Mouse (Mus musculus) brain, adult 2 months (tissue): ENCODE results near the gene Jmjd1c.

ENCODE experiments used
- DNase-seq: peaks from one replicate; pipeline ENCODE4 v3.0.0; 2011; ENCODE audit warnings: low read depth, low spot score

Gene Jmjd1c

DNA sequence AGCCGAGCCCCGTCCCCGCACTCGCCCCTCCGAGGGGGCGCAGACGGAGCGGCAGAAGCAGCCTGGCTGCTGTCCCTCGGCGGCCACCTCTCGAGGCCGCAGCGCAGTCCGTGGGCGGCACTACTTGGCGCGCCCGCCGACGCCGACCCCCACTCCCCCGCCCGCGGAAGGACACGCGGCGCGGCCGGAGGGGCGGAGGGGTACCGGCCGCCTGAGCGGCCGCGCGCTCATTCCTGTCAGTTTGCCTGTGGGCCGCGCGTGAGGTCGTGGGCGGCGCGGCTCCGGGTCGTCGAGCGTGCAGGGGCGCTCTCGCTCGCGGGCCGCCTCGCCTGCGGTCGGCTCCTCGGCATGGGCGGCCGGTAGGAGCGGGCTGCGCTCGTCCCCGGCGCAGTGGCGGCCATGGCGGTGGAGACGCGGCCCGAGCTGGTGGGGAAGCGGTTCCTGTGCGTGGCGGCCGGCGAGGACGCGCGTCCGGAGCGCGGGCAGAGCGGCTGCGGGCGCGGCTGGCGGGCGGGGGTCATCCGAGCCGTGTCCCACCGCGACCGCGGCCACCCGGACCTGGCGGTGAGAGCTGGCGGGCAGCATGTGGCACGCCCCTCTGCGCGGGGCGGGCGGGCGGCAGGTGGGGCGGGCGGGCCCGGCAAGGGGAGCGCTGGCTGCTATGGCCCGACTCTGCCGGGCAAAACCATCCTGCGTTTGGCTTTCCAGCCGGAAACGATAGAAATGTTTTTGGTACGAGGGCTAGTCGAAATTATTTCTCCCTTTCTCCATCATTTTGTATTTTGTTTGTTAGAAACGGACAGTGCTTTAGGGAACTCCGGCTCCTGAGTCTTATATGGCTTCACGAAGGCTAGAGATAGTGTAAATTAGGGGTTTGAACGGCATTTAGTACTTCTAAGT is 31.2 kb downstream of the Jmjd1c start:
- peak; percentile 50 for DNase-seq

DNA sequence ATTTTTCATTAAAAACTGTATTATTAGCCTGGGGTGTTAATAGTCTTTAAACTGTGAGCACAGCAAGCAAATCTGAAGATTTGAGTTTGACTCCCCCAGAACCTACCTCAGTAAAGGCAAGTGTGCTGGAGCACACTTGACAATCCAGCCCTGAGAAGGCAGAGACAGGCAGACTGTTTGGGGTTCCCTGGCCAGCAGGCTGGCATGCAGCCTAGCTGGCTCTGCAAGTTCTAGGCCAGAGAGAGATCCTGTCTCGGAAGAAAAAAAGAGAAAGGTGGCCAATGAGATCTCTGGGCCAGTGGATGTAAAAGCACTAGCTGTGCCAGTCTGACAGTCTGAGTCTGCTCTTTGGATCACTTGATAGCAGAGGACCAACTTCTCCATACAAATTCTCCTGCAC is 33.6 kb downstream of the Jmjd1c start:
- peak; percentile 86 for DNase-seq

DNA sequence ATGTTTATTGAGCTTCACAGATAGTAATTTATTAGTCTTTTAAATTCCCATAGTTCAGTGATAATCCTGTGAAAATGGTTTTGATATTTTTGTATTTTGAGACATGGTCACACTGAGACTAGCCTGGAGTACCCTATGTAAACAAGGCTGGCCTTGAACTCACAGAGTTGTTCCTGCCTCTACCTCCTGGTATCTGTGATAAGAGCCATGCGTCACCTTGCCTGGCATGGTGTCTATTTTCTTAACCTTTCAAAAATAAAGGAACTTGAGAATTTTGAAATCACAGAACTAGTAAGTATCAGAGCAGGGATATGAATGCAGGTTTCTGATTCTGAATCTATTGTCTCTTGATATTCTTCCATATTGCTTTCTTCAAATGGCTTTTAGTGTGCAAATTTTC is 35.8 kb downstream of the Jmjd1c start:
- no peak for DNase-seq

DNA sequence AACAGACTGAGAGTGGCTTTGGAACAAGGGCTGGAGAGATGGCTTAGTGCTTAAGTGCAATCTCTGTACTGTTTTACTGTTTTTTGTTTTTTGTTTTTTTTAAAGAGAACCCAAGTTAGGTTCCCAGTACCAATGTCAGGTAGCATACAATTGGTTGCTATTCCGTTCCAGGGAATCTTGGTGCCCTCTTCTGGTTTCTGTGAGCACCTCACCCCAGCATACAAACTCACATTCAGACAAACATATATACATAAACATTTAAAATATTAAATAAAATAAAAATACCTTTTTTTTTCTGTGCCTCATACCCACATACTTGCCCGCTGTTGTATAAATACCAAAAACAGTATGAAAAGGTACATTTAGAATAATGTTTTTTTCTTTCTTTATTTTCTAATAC is 38.4 kb downstream of the Jmjd1c start:
- DNase-seq: no peak

DNA sequence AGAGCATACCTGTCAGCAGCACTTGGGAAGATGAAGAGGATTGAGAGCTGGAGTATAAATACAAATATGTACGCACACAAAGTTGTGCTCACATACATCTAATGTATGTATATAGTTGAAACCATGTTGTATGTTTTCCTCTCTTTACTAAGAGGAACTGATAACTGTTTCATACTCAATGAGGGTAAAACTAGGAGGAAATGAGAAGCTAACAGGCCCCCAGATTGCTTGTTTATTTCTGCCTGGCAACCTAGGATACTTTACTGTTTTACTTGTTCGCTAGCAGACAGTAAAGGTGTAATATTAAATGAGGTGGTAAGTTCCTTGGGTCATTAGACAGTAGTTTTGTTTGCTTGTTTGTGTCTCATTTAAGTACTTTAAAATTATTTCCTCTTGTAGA is 41.5 kb downstream of the Jmjd1c start:
- no peak for DNase-seq

DNA sequence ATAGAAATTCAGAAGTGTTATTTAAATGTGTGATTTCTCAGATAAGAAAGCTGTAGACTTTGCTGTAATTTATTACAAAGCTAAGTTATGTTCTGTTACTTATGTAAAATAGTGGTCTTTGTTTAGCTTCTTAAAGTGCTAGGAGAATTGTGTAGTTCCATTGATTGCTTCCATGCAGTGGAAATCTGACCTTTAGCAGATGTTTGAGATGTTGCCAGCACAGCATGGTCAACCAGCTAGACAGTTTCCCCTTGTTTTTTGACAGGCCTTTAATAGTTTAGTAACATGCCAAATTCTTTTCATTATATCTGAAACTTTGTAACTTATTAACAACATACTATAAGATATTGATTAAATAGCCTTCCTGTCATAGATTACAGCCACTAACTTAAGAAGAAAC is 47.7 kb downstream of the Jmjd1c start:
- peak; percentile 62 for DNase-seq

DNA sequence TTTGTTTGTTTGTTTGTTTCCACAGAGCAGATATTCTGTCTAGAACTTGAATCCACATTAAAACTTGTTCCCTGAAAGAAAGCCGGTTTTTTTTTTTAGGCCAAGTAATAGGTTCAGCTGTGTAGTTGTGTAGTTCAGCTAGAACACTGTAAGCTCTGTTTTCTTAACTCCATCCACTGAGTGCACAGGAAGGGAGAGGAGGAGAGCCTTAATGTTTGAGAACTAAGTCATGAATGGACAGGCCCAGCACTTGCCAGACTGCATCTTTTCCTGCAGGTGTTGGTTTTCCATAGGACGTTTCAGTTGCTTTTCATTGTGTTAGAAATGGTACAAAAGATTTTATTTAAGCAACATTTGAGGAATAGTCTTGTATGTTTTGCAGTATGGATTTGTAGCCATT is 48.3 kb downstream of the Jmjd1c start:
- no peak for DNase-seq

DNA sequence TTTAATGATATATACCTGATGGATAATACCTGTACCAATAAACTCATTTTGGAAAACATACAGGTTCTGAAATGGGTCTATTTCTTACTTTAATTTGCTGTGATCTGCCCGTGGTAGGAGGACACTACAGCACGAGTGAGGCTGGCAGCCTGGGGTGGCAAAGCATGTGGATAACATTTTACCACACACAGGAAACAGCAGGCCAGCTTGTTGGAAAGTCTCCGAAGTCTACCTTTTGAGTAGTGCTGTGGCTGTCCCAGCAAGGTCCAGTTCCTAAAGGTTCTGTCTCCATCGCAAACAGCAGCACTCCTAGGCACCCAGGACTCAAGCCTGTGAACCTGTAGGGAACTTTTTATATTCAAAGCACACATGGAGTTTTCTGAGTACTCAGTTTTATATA is 49.7 kb downstream of the Jmjd1c start:
- DNase-seq: no peak

DNA sequence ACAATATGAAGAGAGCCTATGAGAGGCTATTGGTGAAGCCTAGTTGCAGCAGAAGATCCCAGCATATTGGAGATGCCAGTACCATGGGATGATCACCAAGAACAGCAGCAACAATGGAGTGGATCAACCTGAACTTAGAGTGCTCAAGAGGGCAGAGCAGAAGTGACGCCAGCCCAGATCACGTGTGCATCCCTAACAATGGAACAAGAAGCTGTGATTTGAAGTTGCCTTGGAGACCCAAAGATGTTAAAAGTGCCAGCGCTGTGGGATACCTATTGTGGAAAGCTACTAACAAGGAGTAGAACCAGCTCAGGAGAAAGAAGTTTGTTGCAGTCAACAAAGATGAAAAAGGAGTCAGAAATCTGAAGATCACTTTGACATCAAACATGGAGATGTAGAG is 55.8 kb downstream of the Jmjd1c start:
- no peak for DNase-seq

DNA sequence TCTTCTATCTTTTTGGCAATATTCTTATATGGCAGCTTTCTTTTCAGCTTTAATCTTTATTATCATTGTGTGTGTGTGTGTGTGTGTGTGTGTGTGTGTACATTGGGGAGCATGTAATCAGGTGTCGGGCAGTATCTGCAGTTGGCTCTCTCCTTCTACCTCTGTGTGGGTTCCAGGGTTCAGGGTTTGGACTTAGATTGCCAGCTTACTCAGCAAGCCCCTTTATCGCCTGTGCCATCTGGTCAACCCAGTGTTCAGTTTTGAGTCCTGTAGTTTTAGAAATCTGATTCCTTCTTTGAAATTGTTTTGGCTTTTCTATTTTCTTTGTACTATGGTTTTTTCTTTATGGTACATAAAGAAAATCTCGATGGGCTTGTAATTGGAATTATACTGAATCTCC is 58.7 kb downstream of the Jmjd1c start:
- peak; percentile 39 for DNase-seq

DNA sequence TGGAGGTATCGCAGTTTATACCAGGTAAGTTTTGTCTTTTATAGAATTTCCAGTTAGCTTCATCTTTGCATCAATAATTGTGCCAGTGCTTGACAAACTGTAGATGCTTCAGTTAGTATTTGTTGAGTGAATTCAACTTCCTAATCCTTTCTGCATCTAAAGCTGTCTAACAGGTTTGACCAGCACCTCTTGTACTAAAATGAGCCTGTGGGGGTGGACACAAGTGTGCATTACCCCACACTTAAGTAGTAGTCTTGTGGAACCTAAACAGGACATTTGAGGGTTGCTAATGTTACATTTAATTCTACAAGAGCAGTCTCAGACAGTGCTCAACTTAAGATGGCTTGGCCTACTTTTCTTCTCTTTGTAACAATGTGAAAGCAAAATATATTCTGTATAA is 78.1 kb downstream of the Jmjd1c start:
- DNase-seq: no peak

DNA sequence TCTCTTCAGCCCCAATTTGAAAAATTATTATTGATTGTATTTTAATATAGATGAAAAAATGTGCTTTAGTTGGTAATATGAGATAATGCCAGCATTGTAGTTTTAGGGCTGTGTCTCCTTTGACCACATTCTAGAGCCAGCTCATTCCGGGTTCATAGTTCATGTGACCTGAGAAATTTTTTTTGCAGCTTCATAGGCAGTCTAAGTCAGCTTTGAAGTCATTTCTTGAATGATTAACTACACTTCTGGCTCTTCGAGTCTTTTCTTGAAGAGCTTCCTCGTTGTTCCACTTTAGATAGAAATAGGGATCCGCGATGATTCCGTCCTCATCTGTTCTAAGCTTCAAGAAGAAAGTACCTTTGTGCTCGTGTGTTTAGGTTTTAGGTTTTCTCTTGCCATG is 80.1 kb downstream of the Jmjd1c start:
- DNase-seq: no peak

DNA sequence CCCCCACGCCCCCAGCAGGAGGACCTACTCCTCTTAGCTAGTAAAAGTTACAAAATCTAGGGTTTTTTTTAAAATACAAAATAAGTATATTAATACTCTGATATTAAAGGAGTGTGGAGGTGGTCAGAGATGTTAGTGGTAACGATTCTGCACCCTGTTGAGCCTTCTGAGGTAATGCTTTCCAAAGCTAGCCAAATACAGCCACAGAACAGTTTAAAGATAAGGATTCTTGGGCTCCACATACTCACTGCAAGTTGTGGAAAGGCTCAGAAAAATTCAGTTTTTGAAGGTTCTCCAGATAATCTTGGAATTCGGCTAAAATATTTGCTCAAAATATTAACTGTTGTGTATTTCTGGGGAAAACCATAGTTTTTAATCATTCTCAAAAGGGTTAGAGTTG is 81.0 kb downstream of the Jmjd1c start:
- no peak for DNase-seq

DNA sequence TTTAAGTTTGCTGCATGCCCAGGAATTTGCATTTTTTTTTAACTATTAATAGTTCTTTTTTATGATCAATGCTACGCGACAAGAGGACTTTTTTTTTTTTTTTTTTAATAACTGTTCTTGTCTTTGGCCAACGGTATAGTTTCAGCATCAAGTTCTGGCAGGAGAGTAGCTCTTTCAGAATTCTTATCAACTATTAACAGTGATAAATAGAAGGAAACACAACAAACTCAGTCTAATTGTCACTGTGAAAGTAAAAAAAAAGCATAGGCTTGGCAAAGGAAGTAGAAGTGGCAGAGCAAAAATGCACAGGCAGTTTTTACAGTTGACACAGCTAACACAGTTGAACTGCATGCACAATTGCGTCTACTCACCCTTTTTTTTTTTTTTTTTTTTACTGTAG is 81.5 kb downstream of the Jmjd1c start:
- DNase-seq: no peak

DNA sequence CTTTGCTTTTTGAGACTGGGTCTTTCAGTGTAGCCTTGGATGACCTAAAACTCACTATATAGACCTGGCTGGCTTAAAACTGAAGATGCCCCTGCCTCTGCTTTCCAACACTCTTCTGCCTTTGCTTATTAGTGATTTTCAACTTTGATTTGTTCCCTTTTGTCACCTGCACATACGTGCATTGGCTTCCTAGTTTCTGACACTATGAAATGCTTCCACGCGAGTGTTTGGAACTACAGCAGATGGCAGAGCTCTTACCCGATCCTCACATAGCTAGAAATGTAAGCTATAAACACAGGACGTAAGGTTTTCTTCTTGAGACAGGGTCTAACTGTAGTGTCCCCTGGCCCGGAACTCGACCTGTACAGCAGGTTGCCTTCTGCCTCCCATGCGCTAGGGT is 84.1 kb downstream of the Jmjd1c start:
- DNase-seq: no peak

DNA sequence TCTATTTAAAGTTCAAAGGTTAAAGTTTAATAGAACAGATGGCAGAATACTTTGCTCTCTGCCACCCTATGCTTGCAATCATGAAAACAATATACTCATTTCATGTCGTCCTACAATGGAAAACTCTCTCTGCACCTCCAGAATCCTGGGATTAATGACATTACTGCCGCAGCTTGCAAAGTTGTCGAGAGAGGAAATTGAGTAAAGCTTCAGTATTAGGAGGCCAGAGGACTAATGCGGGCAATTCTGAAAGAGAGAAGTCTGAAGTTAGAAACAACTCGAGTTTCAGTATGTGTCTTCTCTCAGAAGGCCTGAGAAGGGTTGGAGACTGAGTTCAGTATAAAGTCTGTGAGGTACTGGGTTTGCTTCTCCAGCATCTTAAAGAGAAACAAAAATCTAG is 84.9 kb downstream of the Jmjd1c start:
- DNase-seq: no peak

DNA sequence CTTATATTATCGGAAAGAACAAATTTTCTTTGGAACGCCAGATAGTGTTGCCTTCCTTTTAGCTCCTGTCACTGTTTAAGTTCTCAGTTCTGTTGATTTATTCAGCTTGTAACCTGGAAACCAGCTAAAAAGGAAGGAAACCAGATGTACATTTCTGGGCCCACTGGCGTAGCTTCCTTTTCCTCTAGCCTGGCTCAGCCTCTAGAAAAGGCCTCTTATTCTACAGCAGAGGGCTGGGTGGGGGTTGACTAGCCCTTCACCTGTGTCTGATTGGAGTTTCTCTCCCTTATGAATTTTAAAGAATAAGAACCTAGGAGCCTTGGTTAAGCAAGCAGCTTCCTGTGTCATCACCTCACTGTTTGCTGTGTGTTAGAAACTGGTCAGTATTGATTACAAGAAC is 86.7 kb downstream of the Jmjd1c start:
- DNase-seq: peak; percentile 35

DNA sequence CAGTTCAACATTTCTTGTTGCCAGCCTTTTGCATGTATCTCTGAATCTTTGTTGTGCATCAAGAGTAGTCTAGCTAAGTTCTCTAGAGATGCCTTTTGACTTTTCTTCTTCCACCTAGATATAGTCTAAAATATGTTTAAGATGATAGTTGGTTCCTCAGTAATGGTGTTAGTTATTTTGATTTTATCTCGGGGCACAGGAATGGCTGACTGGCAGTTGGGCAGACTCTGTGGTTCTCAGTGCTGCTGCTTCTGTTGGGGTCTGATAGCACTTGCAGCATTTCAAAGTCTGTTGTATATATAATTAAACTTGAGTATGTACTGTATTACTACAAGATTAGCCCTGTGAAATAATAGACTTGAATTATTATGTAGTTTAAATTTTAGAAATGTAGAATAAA is 87.2 kb downstream of the Jmjd1c start:
- no peak for DNase-seq

DNA sequence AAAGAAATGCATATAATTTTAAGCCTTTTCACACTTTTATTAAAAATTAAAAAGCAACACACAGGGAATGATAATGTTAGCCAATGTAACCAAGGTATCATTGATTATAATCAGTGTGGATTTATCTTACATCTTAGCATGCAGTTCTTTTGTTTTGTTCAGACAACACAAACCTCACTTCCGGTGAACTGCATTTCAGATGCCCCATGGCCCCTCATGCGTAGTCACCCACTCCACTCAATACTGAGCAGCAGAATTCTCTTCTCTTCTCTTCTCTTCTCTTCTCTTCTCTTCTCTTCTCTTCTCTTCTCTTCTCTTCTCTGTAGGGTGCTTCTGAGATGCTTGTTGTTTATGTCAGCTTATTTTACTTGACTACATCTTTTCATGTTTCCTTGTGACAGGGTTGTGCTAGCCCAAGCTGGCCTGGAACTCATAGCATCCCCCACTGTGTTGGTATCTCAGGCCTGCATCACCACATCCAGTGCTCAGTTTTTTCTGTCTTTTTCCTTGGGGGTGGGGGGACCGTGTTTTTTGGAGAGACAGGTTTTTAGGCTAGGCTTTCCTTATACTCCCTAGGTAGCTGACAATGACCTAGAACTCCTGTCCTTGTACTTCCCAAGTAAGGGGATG is 88.6 kb downstream of the Jmjd1c start:
- DNase-seq: no peak

DNA sequence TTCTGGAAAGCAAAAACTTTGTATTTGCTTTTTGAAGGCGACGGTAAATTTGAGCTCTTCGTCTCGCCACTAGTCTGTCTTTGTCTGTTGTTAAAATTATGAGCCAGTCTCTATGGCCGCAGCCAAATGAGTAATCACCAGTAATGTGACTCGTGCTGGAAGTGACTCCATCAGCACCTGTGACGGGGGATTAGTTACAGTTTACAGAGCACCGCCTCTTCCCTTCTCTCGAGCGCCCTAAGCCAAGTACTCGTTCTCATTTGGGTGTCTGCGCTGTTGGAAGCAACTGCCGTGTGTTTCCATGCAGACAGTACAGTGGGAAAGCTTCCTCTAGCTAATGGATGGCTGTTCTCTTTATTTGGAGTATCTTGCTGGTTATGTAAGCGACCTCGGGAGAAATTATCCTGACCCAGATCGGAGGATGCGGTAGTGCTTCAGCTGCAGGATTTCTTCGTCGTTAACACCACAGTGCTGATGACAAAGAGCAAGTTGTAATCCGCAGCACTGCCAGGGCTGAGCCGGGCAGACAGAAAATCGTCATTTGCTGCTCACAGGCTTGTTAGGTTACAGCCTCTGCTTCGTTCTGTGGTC is 89.7 kb downstream of the Jmjd1c start:
- peak; percentile 97 for DNase-seq

DNA sequence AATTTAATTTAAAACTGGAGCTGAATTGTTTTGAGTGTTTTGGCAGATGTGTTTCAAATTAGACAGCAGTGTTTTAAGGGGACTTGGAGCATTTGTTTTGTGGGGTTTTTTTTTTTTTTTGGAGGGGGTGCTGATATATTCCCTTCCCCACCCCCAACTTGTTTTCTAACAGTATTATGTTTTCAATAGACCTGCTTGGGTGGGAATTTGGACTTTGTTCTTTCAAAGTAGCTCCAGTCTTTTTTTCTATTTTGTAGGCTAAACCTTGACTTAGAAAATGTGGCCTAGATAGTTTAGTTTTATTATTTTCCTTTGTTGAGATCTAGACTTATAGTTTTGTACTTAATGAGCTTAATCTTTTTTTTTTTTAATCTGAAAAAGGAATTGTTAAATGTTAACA is 90.6 kb downstream of the Jmjd1c start:
- DNase-seq: no peak

DNA sequence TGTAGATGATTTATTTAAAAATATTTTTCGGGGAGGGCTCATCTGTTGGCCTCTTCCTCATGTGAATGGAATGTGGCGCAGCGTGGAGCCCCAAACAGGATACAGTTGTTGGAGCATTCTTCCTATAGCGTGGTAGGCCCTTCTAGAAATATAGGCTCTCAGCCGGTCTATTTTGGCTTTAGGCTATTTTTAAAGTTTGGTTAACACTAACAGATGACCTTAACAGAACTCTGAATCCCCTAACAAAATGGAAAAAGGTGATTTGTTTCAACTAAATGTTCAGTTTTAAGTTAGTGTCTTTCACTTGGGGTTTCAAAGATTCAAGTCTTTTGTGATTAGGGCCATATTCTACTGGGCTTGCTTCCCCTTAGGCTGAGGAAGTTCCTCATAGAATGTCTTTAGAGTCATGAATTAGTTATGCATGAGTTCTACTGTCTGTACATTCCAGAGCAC is 91.1 kb downstream of the Jmjd1c start:
- DNase-seq: no peak

DNA sequence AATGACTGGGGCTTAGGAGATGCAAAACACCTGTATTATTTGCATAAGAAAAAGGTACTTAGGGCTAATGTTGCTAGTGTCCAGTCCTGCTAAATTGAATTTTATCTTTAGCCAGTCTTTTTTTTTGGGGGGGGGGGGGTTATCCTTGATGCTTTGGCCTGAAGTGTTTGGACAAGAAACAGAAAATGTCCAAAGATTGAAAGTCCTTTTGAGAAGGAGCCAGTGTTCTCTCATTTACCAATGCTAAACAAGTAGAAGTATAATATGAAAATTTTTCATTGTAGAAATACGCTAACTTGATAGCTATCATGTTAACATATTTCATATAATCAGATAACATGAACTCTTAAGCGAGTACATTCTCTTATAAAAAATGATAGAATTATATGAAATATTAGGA is 92.0 kb downstream of the Jmjd1c start:
- no peak for DNase-seq
